Mouse (Mus musculus): ENCODE results near the gene Gga1.

Gene Gga1

GRCm38 (mm10) chr15:78876991-78877809, at the start of gene Gga1:
Gene Gga1, plus strand, starts transcription at chr15:78877190.
- DNase-seq = peak; percentile 90 to 95

- DNase-seq = no peak
Observed at GRCm38 (mm10) chr15:78828315-78828714, 48.7 kb upstream of the Gga1 start.

- no peak for DNase-seq
Observed at GRCm38 (mm10) chr15:78829636-78830035, 47.4 kb upstream of the Gga1 start.

GRCm38 (mm10) chr15:78830742-78831719, 46.0 kb upstream of the Gga1 start:
- no peak for DNase-seq

- DNase-seq = no peak
Observed at GRCm38 (mm10) chr15:78831720-78832657, 45.0 kb upstream of the Gga1 start.

GRCm38 (mm10) chr15:78832701-78833123, 44.3 kb upstream of the Gga1 start:
- peak; percentile 46 to 64 for DNase-seq

GRCm38 (mm10) chr15:78833582-78833981, 43.4 kb upstream of the Gga1 start:
- DNase-seq = no peak

- no peak for DNase-seq
Observed at GRCm38 (mm10) chr15:78834233-78835005, 42.6 kb upstream of the Gga1 start.

- peak; percentile 43 to 60 for DNase-seq
Observed at GRCm38 (mm10) chr15:78835200-78836085, 41.5 kb upstream of the Gga1 start.

- no peak for DNase-seq
Observed at GRCm38 (mm10) chr15:78836086-78836621, 40.8 kb upstream of the Gga1 start.

- DNase-seq = no peak
Observed at GRCm38 (mm10) chr15:78839744-78840143, 37.2 kb upstream of the Gga1 start.

- DNase-seq = no peak
Observed at GRCm38 (mm10) chr15:78840241-78840640, 36.7 kb upstream of the Gga1 start.

- no peak for DNase-seq
Observed at GRCm38 (mm10) chr15:78840751-78841150, 36.2 kb upstream of the Gga1 start.

- no peak for DNase-seq
Observed at GRCm38 (mm10) chr15:78841161-78841790, 35.7 kb upstream of the Gga1 start.

GRCm38 (mm10) chr15:78842371-78843163, 34.4 kb upstream of the Gga1 start, which contains the start of gene Cdc42ep1:
Gene Cdc42ep1, plus strand, starts transcription at chr15:78842624.
- DNase-seq = no peak

- DNase-seq = no peak
Observed at GRCm38 (mm10) chr15:78843581-78844469, 33.2 kb upstream of the Gga1 start.

GRCm38 (mm10) chr15:78844791-78845190, 32.2 kb upstream of the Gga1 start:
- no peak for DNase-seq

- no peak for DNase-seq
Observed at GRCm38 (mm10) chr15:78845321-78845720, 31.7 kb upstream of the Gga1 start.

Measured in cerebellum, postnatal 36 days (tissue).